Mouse (Mus musculus) liver, postnatal 0 days (tissue): ENCODE results near the gene Cwc25.

Source experiments
- CTCF ChIP-seq: sonication (generic); IDR thresholded peaks from 2 replicates; pipeline ENCODE4 v1.5.1; 2016; ENCODE audit warnings: antibody characterized with exemption, low read depth
- EP300 ChIP-seq: IDR thresholded peaks from 2 replicates; pipeline ENCODE4 v1.6.1; 2016; ENCODE audit warnings: antibody characterized with exemption, low read depth, mild to moderate bottlenecking

GRCm38 (mm10) chr11:97766154-97766881 lies at the start of gene Cwc25:
- TF ChIP-seq CTCF = no peak
- peak; percentile 51; the same call in 1 of the 2 replicates for TF ChIP-seq EP300
